Mouse (Mus musculus) hindbrain, embryonic 11.5 days (tissue): Measurements from ENCODE around the gene Atl2. TPM values are rescaled to one million over a fixed set of nuclear protein-coding genes. Genes with fewer than 3 reads are reported as not detected.

Experiments
- ATAC-seq: fragments of 200-750 bp; cut with Nextera tagmentation; 2 replicates; pipeline ENCODE4 v1.8.0; 2017; ENCODE audit warnings: mild to moderate bottlenecking, moderate TSS enrichment, moderate library complexity; ENCODE audit not compliant: low FRiP score
- DNase-seq: peaks from one replicate; pipeline ENCODE4 v3.0.0-alpha.2; 2015; ENCODE audit warnings: low spot score
- H3K27ac ChIP-seq: fragments of 300-500 bp; sonication (generic); 2 replicates; pipeline ENCODE4 v1.5.1; 2014; ENCODE audit warnings: mild to moderate bottlenecking, low read depth, low read length
- H3K27me3 ChIP-seq: fragments of 300-500 bp; sonication (generic); 2 replicates; pipeline ENCODE4 v1.6.1; 2014; ENCODE audit warnings: mild to moderate bottlenecking, low read length, moderate library complexity, mixed read lengths; ENCODE audit not compliant: control insufficient read depth, insufficient read depth
- H3K36me3 ChIP-seq: fragments of 300-500 bp; sonication (generic); 2 replicates; pipeline ENCODE4 v1.6.1; 2014; ENCODE audit warnings: mild to moderate bottlenecking, low read length, moderate library complexity, mixed read lengths; ENCODE audit not compliant: control insufficient read depth, insufficient read depth
- H3K4me1 ChIP-seq: fragments of 300-500 bp; sonication (generic); replicated peaks from 2 replicates; pipeline ENCODE4 v1.6.1; 2014; ENCODE audit warnings: low read length, mixed read lengths; ENCODE audit not compliant: control insufficient read depth, insufficient read depth
- H3K4me2 ChIP-seq: fragments of 300-500 bp; sonication (generic); replicated peaks from 2 replicates; pipeline ENCODE4 v1.6.1; 2014; ENCODE audit warnings: mild to moderate bottlenecking, low read depth, low read length
- H3K4me3 ChIP-seq: fragments of 300-500 bp; sonication (generic); 2 replicates; pipeline ENCODE4 v1.5.1; 2014; ENCODE audit warnings: low read depth, low read length
- H3K9ac ChIP-seq: fragments of 300-500 bp; sonication (generic); 2 replicates; pipeline ENCODE4 v1.6.1; 2014; ENCODE audit warnings: low read depth, low read length
- H3K9me3 ChIP-seq: fragments of 300-500 bp; sonication (generic); 2 replicates; pipeline ENCODE4 v1.6.1; 2016; ENCODE audit warnings: low read length; ENCODE audit not compliant: control insufficient read depth
- WGBS: fragments of 180-500 bp; shearing (Covaris S2); extraction: QIAGEN DNeasy Blood & Tissue Kit; methylation state at CpG from one replicate; pipeline ENCODE4 v1.1.7; 2014; 5-methylcytosine and 5-hydroxymethylcytosine counted together
- polyA plus RNA-seq: library from polyadenylated mRNA; unstranded; fragments of >200 nt; fragmentation: Nextera tagmentation; extraction: Ambion mirVana; gene quantifications from 2 replicates; pipeline ENCODE4 v1.2.1, GENCODE M21; 2014

Atl2 gene
- polyA plus RNA-seq, 1 experiment from 2014 or later: 41.3 TPM

DNA sequence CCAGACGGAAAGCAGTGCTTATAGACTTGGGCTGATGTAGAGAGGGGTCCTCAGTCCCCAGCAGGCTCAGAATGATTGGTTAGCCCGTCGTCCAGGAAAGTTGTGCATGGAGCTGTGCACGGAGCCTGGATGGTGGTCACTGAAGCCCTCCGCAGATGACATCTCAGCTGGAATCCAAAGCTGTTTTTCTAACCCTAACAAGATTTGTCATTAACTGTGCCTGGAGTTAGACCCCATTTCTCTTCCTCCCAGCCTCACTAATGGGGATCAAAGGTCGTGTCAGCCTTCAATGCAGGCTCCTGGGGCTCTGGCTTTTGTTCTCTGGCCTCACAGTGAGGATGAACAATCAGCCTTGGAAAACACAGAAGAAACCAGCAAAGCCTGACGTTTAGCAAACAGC lies 77.9 kb downstream of the Atl2 start:
- H3K4me3 ChIP-seq: no peak overlapping the region
- DNase-seq (peak; percentile 78), ATAC-seq (peak; percentile 82)
- H3K27ac ChIP-seq: no peak overlapping the region
- no peak overlapping the region for H3K9ac ChIP-seq
- WGBS: 5% methylated on average over 7 of the region's 7 CpGs
- no peaks in the 10 kb centered on the region for H3K9me3 ChIP-seq
- H3K27me3 ChIP-seq: peaks cover 24% of the 10 kb centered on the region
- H3K4me2 ChIP-seq: no peak overlapping the region
- peaks cover 3% of the 10 kb centered on the region; the same call in 1 of the 2 replicates for H3K4me1 ChIP-seq
- no peaks in the 10 kb centered on the region for H3K36me3 ChIP-seq

DNA sequence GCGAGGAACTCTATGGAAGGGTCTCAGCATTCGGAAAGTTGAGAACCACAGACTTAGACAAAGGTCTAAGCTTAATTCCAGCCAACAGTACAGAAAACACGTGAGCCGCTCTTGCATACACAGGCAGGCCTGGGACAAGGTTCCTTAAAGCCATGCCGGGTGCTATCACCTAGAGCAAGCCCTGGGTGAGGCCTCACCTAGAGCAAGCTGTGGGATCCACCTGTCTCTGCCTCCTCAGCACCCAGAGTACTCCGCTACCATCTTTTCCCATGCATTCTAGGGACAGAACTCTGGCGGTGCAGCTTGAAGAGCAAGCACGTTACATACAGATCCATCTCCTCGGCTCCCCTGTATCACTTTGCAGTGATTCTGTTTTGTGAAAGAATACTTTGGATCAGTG lies 78.4 kb downstream of the Atl2 start:
- H3K9me3 ChIP-seq: no peaks in the 10 kb centered on the region
- DNase-seq (no peak), ATAC-seq (peak; percentile 64)
- H3K36me3 ChIP-seq: no peaks in the 10 kb centered on the region
- H3K27ac ChIP-seq: no peak overlapping the region
- no peak overlapping the region for H3K4me3 ChIP-seq
- 41% methylated on average over 9 of the region's 9 CpGs for WGBS
- no peak overlapping the region for H3K4me2 ChIP-seq
- H3K9ac ChIP-seq: no peak overlapping the region
- peaks cover 3% of the 10 kb centered on the region; the same call in 1 of the 2 replicates for H3K4me1 ChIP-seq
- peaks cover 24% of the 10 kb centered on the region for H3K27me3 ChIP-seq

GRCm38 (mm10) chr17:79816896-79817295 lies 79.0 kb downstream of the Atl2 start:
- no peak overlapping the region for H3K4me3 ChIP-seq
- peaks cover 24% of the 10 kb centered on the region for H3K27me3 ChIP-seq
- H3K9ac ChIP-seq: no peak overlapping the region
- H3K36me3 ChIP-seq: no peaks in the 10 kb centered on the region
- 76% methylated on average over 6 of the region's 6 CpGs for WGBS
- H3K27ac ChIP-seq: no peak overlapping the region
- H3K4me1 ChIP-seq: peaks cover 3% of the 10 kb centered on the region; the same call in 1 of the 2 replicates
- H3K4me2 ChIP-seq: no peak overlapping the region
- ATAC-seq (no peak), DNase-seq (no peak)
- H3K9me3 ChIP-seq: no peaks in the 10 kb centered on the region

DNA sequence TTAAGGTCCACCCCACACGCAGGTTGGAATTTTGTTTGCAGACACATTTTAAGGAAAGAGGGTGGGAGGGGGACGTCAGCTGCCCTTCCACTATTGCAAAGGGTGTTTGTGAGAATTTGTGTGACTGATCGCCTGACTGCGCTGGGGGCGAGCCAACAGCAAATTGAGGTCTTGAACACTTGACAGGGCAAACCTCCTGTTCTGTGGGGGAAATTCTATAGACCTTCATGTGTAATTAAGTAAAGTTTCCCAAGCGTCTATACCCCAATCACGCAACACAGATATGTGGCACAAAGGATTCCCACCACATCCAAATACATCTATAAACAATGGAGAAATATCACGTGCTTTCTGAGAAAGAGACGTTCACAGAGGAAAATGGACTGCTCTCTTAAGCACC lies 85.5 kb downstream of the Atl2 start:
- Histone ChIP-seq H3K9ac (no peak overlapping the region), H3K4me1 (no peaks in the 10 kb centered on the region), H3K4me3 (no peak overlapping the region), H3K4me2 (no peak overlapping the region), H3K9me3 (no peaks in the 10 kb centered on the region), H3K27me3 (peaks cover 6% of the 10 kb centered on the region), H3K27ac (no peak overlapping the region), H3K36me3 (no peaks in the 10 kb centered on the region)
- 85% methylated on average over 9 of the region's 9 CpGs for WGBS
- DNase-seq (no peak), ATAC-seq (no peak)

GRCm38 (mm10) chr17:79809491-79810316 lies 86.2 kb downstream of the Atl2 start:
- Histone ChIP-seq H3K9ac (no peak overlapping the region), H3K36me3 (no peaks in the 10 kb centered on the region), H3K9me3 (no peaks in the 10 kb centered on the region), H3K27ac (no peak overlapping the region), H3K4me3 (no peak overlapping the region), H3K27me3 (peaks cover 2% of the 10 kb centered on the region; the same call in 1 of the 2 replicates), H3K4me1 (no peaks in the 10 kb centered on the region), H3K4me2 (no peak overlapping the region)
- no peak for ATAC-seq
- 84% methylated on average over 23 of the region's 23 CpGs for WGBS
- DNase-seq: no peak

DNA sequence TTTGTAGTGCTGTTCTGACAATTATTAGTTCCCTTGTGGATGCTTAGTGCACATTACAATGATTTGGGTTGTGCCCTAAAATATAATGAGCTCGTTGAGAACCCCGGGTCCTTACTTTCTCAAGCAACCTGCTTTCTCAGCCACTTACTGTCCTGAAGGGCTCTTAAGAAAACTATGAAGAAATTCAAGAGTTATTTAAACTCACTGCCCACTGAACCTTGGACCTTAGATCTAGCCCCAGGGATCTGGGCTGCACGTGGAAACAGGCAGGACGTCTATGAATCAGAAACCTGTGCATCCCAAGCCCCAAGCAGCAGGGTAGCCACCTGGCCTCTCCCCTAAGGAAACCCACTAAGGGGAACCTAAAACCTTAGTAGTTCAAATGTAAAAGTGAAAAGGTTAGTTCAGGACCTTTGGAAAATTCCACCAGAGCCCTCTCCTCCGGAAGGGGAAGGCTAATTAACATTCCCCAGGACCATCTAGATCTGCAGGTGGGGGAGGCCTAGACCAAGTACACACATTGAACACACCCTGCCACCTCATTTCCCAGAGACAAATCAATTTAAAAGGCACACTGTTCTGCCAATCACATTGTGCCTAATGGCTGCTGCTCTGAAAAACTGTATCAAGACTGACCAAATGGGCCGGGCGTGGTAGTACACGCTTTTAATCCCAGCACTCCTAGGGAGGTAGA lies 88.5 kb downstream of the Atl2 start:
- H3K9ac ChIP-seq: no peak overlapping the region

DNA sequence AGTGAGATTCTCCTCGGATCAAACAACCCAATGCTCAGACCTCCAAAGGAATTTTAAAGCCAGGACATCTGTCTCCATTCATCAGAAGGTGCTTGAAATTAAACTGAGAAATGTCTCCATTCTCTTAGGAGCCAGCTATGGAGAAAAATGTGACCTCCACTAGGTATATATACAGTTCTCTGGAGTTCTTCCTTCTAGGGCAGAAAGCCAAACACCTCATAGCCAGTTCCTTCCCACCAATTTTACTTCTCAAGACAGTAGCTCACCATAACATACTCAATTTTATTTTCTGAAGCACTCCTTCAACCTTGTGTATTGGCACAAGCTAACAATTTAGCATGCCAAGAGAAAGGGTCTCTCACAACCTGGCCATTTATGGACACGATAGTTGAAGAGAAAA lies 91.2 kb downstream of the Atl2 start:
- H3K27me3 ChIP-seq: no peaks in the 10 kb centered on the region
- no peaks in the 10 kb centered on the region for H3K4me1 ChIP-seq
- H3K4me3 ChIP-seq: no peak overlapping the region
- no peak for ATAC-seq
- WGBS: 85% methylated on average over 2 of the region's 2 CpGs
- H3K9ac ChIP-seq: no peak overlapping the region
- H3K36me3 ChIP-seq: no peaks in the 10 kb centered on the region
- DNase-seq: no peak
- H3K27ac ChIP-seq: no peak overlapping the region
- H3K9me3 ChIP-seq: no peaks in the 10 kb centered on the region
- no peak overlapping the region for H3K4me2 ChIP-seq

More for the DNA sequence above, 88.5 kb downstream of the Atl2 start:
- no peaks in the 10 kb centered on the region; the same call in 1 of the 2 replicates for H3K27me3 ChIP-seq
- ATAC-seq: no peak
- H3K27ac ChIP-seq: no peak overlapping the region
- H3K4me3 ChIP-seq: no peak overlapping the region
- H3K4me2 ChIP-seq: no peak overlapping the region
- no peak for DNase-seq
- no peaks in the 10 kb centered on the region for H3K9me3 ChIP-seq
- no peaks in the 10 kb centered on the region for H3K4me1 ChIP-seq
- 73% methylated on average over 8 of the region's 8 CpGs for WGBS
- no peaks in the 10 kb centered on the region for H3K36me3 ChIP-seq

DNA sequence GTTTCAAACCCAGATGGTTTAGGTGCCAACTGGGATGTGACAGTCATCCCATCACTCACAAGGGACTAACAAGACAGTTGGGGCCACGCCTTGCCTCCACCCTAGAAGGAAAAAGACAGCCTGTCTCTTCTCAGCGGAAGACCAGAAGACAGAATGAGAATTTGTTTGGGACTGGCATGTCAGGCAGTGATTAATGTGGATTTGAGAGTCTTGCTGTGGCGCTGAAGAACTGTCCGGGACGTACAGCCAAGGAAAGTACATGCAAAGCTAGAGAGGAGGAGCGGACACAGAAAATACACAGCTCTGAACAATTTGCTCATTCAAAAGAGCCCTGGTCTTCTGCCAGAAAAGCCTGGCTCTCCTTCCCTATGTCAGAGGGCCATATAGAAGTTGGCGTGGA lies 93.9 kb downstream of the Atl2 start:
- Histone ChIP-seq H3K27me3 (no peaks in the 10 kb centered on the region), H3K36me3 (no peaks in the 10 kb centered on the region), H3K4me2 (no peak overlapping the region), H3K4me1 (no peaks in the 10 kb centered on the region), H3K9ac (no peak overlapping the region), H3K4me3 (no peak overlapping the region), H3K9me3 (no peaks in the 10 kb centered on the region), H3K27ac (no peak overlapping the region)
- DNase-seq (no peak), ATAC-seq (no peak)
- WGBS: 73% methylated on average over 7 of the region's 7 CpGs

GRCm38 (mm10) chr17:79798831-79799230 lies 97.1 kb downstream of the Atl2 start:
- H3K4me1 ChIP-seq: no peaks in the 10 kb centered on the region
- H3K4me2 ChIP-seq: no peak overlapping the region
- no peaks in the 10 kb centered on the region for H3K36me3 ChIP-seq
- DNase-seq (no peak), ATAC-seq (no peak)
- no peak overlapping the region for H3K4me3 ChIP-seq
- no peaks in the 10 kb centered on the region for H3K9me3 ChIP-seq
- no peak overlapping the region for H3K27ac ChIP-seq
- 93% methylated on average over 10 of the region's 10 CpGs for WGBS
- no peak overlapping the region for H3K9ac ChIP-seq
- H3K27me3 ChIP-seq: no peaks in the 10 kb centered on the region
